Mouse (Mus musculus): ENCODE measurements at regions not wholly inside any gene's neighbourhood (a gene's known extent, or its start where the extent isn't known, plus 50 kb on each side); places are given as distances from the start of the nearest gene placed in this dataset.

DNA sequence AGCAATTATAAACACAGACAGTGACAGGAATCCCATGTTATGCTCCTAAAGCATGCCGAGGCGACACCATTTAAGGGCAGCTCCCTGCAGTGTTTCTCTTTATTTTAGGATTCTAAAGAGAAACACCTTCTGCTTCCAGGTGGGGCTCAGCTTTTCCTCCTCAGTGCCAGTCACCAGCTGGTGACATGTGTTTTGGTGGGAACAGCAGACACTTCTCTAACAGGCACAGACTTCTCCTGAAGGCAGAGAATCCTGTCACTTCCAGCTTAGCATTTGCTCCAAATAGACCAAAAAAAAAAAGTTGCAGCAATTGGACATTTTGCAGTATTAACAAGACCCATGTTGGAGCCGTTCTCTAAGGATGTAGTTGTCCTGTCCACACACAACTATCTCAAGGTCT lies 115.6 kb upstream of the Cdh6 start:
- peaks cover 5% of the 10 kb centered on the region for H3K4me1 ChIP-seq (replicated peaks)
- H3K27ac ChIP-seq = no peak overlapping the region
- no peak overlapping the region for H3K4me3 ChIP-seq
- H3K4me2 ChIP-seq = no peak overlapping the region
- no peak for ATAC-seq (replicated peaks; ENCODE audit: insufficient number of reproducible peaks, insufficient read depth, low FRiP score, low read depth)
- no peak overlapping the region for H3K9ac ChIP-seq
- H3K36me3 ChIP-seq = no peaks in the 10 kb centered on the region
- 86% methylated on average over 3 of the region's 3 CpGs for WGBS
- no peaks in the 10 kb centered on the region for H3K9me3 ChIP-seq (replicated peaks)
- no peaks in the 10 kb centered on the region for H3K27me3 ChIP-seq

DNA sequence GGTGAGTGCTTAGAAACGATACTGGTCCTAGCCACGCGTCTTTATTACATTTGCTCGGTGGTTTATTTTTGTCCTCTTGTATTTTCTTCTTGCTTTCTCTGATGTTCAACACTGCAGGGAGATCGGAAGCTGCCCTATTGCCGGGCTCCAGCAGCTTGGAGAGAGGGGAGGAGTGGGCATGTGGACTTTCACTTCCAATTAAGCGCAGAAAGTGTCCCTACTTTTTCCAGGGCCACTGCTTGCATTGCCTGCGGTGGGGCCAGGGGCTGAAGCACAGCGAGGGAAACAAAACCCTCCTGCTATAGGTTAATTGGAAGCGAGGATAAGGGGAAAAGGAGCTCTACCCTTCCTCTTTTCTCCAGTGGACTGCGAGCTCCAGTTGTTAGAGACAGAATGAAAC lies 114.4 kb upstream of the Cdh6 start:
- Histone ChIP-seq H3K9me3 (replicated peaks) (no peaks in the 10 kb centered on the region), H3K4me1 (replicated peaks) (peaks cover 6% of the 10 kb centered on the region), H3K4me3 (no peak overlapping the region), H3K27ac (no peak overlapping the region), H3K36me3 (no peaks in the 10 kb centered on the region), H3K9ac (no peak overlapping the region), H3K4me2 (no peak overlapping the region; the same call in 1 of the 2 replicates), H3K27me3 (no peaks in the 10 kb centered on the region)
- ATAC-seq (replicated peaks; ENCODE audit: insufficient number of reproducible peaks, insufficient read depth, low FRiP score, low read depth) = no peak
- 71% methylated on average over 11 of the region's 11 CpGs for WGBS

DNA sequence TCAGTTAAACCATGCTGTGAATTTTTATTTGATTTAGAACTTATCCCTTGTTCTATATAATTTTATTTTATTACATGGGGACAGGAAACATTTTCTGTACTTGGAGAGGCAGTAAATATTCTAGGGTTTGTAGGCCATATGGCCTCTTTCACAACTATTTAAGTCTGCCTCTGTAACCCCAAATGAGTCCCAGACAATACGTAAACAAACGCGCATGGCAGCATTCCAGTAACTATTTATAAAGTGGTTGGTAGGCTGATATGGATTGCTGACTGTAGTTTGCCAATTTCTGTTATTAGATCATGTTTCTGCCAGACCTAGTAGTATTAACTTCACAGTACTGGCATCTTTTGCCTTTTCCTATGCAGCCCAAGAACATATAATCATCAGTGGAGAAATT lies 111.9 kb upstream of the Cdh6 start:
- no peak for ATAC-seq (replicated peaks; ENCODE audit: insufficient number of reproducible peaks, insufficient read depth, low FRiP score, low read depth)
- Histone ChIP-seq H3K9me3 (replicated peaks) (no peaks in the 10 kb centered on the region), H3K4me3 (no peak overlapping the region), H3K4me1 (replicated peaks) (peaks cover 6% of the 10 kb centered on the region), H3K36me3 (no peaks in the 10 kb centered on the region), H3K9ac (no peak overlapping the region), H3K4me2 (no peak overlapping the region), H3K27me3 (no peaks in the 10 kb centered on the region), H3K27ac (no peak overlapping the region)
- WGBS = 30% methylated on average over 3 of the region's 3 CpGs

DNA sequence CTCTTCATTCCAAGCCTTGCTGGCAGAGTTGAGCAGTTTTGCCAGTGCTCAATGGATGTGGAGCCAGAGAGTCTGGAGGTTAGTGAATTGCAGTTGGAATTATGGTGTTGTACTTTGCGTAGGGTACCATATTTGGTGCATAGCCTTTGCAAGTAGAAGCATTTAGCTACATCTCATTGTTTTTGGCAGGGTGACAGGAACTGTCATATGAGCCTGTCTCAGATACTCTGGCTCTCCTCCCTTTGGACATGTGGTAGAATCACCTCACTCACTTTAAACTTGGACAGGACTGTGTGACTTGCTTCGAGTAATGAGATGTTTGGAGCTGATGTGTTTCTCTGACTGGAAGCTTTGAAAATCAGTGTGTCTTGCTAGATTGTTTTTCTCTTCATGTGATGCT lies 110.7 kb upstream of the Cdh6 start:
- WGBS = 45% methylated on average over 2 of the region's 2 CpGs
- 0 out of 2 replicates have a peak, but pooled peaks have one; percentile 58 for ATAC-seq (replicated peaks; ENCODE audit: insufficient number of reproducible peaks, insufficient read depth, low FRiP score, low read depth)
- no peaks in the 10 kb centered on the region for H3K27me3 ChIP-seq

DNA sequence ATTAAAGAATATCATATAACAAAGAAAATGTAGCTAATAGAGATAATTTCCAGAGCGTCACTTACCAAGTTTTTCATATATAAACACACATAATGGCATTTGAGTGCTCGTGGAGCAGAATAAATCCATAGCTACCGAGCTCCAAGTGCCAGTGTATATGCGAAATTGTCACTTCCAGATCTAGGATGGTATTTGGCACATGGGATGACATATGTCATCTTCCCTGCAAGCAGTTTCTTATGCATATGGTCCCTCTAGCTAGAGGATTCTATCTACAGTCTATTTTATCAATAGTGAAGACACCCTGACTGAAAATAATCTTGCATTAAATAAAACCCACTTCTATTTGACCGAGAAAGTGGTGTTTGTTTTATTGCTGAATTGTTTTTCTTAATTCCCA lies 109.6 kb upstream of the Cdh6 start:
- no peak overlapping the region for H3K4me3 ChIP-seq
- no peaks in the 10 kb centered on the region for H3K36me3 ChIP-seq
- ATAC-seq (replicated peaks; ENCODE audit: insufficient number of reproducible peaks, insufficient read depth, low FRiP score, low read depth) = no peak
- peaks cover 6% of the 10 kb centered on the region for H3K4me1 ChIP-seq (replicated peaks)
- H3K9ac ChIP-seq = no peak overlapping the region
- no peak overlapping the region for H3K4me2 ChIP-seq
- 87% methylated on average over 5 of the region's 5 CpGs for WGBS
- no peaks in the 10 kb centered on the region for H3K9me3 ChIP-seq (replicated peaks)
- no peaks in the 10 kb centered on the region for H3K27me3 ChIP-seq
- no peak overlapping the region for H3K27ac ChIP-seq

More for the DNA sequence above, 110.7 kb upstream of the Cdh6 start:
- Histone ChIP-seq H3K4me1 (replicated peaks) (peaks cover 6% of the 10 kb centered on the region), H3K9ac (no peak overlapping the region), H3K36me3 (no peaks in the 10 kb centered on the region), H3K27ac (peak overlapping the region; percentile 58), H3K4me3 (no peak overlapping the region), H3K9me3 (replicated peaks) (no peaks in the 10 kb centered on the region), H3K4me2 (no peak overlapping the region)

DNA sequence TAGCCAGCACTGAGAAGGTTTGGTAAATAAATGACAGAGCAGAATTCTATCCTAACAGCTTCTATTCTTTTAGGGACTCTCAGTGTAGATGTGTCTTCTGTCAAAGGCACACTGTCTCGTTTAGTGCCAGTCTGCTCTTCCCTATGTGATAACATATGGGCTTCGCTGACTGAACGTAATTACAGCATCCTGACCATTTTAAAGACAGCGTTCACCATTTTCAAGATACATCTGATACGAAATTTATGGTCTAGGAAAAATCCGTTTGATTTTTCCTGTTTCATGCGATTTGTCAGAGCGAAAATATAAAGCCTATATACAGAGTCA lies 103.4 kb upstream of the Cdh6 start:
- no peaks in the 10 kb centered on the region for H3K36me3 ChIP-seq
- no peak overlapping the region for H3K4me2 ChIP-seq
- H3K4me3 ChIP-seq = no peak overlapping the region
- no peak overlapping the region for H3K9ac ChIP-seq
- H3K27me3 ChIP-seq = no peaks in the 10 kb centered on the region
- WGBS = 81% methylated on average over 8 of the region's 8 CpGs
- no peaks in the 10 kb centered on the region for H3K9me3 ChIP-seq (replicated peaks)
- no peak overlapping the region for H3K27ac ChIP-seq
- peaks cover 7% of the 10 kb centered on the region; the same call in 1 of the 2 replicates for H3K4me1 ChIP-seq (replicated peaks)
- no peak for ATAC-seq (replicated peaks; ENCODE audit: insufficient number of reproducible peaks, insufficient read depth, low FRiP score, low read depth)

DNA sequence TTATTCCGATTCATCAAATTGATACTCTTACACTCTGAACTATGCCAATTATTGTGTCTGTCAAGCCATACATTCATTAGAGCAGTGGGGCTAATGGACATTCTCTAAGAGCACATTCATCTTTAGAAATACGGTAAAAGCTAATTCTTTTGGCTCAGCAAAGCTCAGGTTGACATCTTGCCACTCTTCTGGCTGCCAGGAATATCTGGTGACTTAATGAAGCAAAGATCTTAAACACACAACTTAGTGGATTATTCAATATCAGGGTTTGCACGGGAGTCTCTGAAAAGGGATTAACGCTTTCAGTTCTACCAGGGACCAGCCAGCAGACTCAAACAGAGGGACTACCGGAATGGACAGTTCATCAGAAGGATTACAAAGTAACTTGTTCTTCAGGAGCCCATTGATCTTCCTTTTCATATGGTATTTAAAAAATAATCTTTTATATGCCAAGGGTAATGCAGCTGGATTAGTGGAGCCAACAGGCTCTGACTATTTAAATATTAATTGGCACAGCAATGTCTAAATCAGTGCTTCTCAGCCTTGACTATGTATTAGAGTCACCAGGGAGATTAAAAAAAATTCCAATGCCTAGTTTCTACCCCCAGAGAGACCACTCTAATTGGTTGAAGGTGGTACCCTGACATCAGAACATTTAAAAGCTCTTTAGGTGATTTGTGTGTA lies 102.9 kb upstream of the Cdh6 start:
- peaks cover 7% of the 10 kb centered on the region; the same call in 1 of the 2 replicates for H3K4me1 ChIP-seq (replicated peaks)
- no peaks in the 10 kb centered on the region for H3K27me3 ChIP-seq
- no peak overlapping the region for H3K27ac ChIP-seq
- ATAC-seq (replicated peaks; ENCODE audit: insufficient number of reproducible peaks, insufficient read depth, low FRiP score, low read depth) = no peak
- H3K36me3 ChIP-seq = no peaks in the 10 kb centered on the region
- H3K4me2 ChIP-seq = no peak overlapping the region
- H3K4me3 ChIP-seq = no peak overlapping the region
- 64% methylated on average over 5 of the region's 5 CpGs for WGBS
- H3K9ac ChIP-seq = no peak overlapping the region
- H3K9me3 ChIP-seq (replicated peaks) = no peaks in the 10 kb centered on the region

DNA sequence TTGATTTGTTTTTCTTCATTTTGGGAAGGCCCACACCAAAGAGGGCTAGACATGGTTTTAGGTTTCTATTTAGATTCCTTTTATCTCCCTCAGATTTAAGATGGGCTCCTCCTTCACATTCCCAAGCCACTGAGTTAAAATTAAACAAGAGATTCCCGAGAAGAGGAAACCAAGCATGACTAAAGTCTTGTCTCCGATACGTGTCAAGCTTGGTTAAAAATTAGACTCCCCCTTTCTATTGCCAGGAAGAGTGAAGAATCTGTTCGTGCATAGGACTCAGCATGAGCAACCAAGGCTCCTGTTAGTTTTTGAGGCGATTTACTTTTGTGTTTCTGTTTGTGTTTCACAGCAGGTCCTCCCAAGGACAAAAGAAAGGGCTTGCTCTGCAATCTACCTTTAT lies 101.9 kb upstream of the Cdh6 start:
- no peaks in the 10 kb centered on the region for H3K9me3 ChIP-seq (replicated peaks)
- no peak overlapping the region for H3K4me3 ChIP-seq
- H3K4me1 ChIP-seq (replicated peaks) = peaks cover 7% of the 10 kb centered on the region; the same call in 1 of the 2 replicates
- no peaks in the 10 kb centered on the region for H3K36me3 ChIP-seq
- no peaks in the 10 kb centered on the region for H3K27me3 ChIP-seq
- no peak overlapping the region for H3K27ac ChIP-seq
- no peak overlapping the region for H3K4me2 ChIP-seq
- H3K9ac ChIP-seq = no peak overlapping the region
- WGBS = 22% methylated on average over 5 of the region's 5 CpGs
- ATAC-seq (replicated peaks; ENCODE audit: insufficient number of reproducible peaks, insufficient read depth, low FRiP score, low read depth) = no peak

DNA sequence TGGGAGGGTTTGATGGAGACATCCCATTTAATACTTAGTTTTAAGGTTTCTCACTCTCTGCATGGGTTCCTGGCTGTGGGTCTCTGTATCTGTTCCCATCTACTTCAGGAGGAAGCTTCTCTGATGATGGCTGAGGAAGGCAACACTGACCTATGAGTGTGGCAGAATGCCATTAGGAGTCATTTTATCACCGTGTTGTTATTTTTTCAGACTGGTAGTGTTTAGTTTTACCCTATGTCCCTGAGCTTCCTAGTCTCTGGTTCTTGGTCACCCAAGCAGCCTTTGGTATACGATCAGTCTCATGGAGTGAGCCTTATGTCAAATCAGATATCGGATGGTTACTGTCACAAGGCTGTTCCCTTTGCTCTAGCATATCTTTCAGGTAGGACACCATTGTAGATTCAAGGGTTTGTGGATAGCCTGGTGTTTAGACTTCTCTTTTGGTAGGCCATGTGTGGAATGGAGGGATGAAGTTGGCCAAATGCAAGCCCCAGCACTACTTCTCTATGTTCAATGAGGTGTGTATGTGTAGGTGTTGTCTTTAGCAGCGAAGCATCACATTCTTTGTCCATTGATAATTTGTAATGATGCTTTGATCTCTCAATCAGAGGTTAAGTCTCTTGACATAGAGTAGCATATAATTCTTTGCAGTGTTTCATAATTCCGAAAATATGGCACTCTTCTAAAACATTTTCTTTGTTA lies 101.0 kb upstream of the Cdh6 start:
- H3K4me3 ChIP-seq = no peak overlapping the region
- no peak overlapping the region for H3K4me2 ChIP-seq
- no peak overlapping the region for H3K27ac ChIP-seq
- 84% methylated on average over 5 of the region's 5 CpGs for WGBS
- H3K9ac ChIP-seq = no peak overlapping the region
- H3K36me3 ChIP-seq = no peaks in the 10 kb centered on the region
- no peaks in the 10 kb centered on the region for H3K27me3 ChIP-seq
- no peaks in the 10 kb centered on the region for H3K9me3 ChIP-seq (replicated peaks)
- ATAC-seq (replicated peaks; ENCODE audit: insufficient number of reproducible peaks, insufficient read depth, low FRiP score, low read depth) = no peak
- peaks cover 7% of the 10 kb centered on the region; the same call in 1 of the 2 replicates for H3K4me1 ChIP-seq (replicated peaks)

DNA sequence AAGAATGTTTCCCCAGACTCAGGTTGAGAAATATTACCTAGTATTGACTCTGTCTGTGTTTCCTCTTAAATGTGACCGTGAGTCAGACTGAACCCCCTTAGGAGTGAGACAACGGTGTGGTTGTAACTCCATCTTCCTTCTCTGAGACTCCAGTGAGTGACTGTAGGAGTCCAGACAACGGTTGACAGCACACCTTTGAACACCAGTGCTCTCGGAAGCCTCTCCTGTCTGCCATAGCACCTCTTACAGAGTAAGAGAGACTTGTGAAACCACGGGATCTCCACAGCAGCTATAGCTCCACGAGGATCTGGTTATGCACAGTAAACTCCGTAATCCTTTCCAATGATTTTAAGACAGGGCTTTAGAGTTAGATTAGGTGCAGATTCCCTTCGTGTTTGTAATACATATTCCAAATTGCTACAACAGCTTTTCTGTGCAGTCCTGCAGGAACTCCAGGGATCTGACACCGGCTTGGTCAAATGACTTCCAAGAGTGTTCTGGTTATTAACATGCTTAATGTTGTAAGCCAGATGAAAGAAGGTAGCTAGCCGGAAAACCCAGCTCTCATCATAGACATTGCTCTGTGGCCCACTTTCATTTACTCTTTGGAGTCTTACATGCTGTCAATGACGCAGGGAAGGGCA lies 72.7 kb upstream of the Cdh6 start:
- H3K27ac ChIP-seq = no peak overlapping the region
- H3K9ac ChIP-seq = no peak overlapping the region
- no peaks in the 10 kb centered on the region for H3K27me3 ChIP-seq
- 86% methylated on average over 11 of the region's 11 CpGs for WGBS
- H3K36me3 ChIP-seq = no peaks in the 10 kb centered on the region
- no peak for ATAC-seq (replicated peaks; ENCODE audit: insufficient number of reproducible peaks, insufficient read depth, low FRiP score, low read depth)
- H3K4me1 ChIP-seq (replicated peaks) = 0 out of 2 replicates have a peak, but pooled peaks cover 4% of the 10 kb centered on the region
- H3K4me2 ChIP-seq = no peak overlapping the region
- H3K4me3 ChIP-seq = no peak overlapping the region
- H3K9me3 ChIP-seq (replicated peaks) = no peaks in the 10 kb centered on the region

DNA sequence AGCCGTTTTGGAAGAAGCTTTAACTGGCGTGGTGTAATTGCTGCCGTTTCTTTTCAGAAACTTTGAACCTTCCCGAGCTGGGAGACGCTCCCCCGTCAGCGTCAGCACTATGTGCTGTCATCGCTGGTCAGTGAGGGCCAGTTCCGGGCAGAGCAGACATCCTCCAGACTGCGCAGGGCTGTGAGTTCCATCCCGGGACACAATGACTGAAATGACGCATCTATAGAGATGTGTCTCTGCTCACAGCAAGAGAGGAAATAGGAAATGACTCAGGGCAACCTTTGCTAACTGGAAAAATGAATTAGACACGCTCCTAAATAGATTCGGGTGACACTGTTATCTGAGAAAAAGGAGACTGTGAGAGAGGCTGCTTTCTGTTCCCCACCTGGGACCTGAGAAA lies 70.8 kb upstream of the Cdh6 start:
- no peaks in the 10 kb centered on the region for H3K36me3 ChIP-seq
- H3K4me1 ChIP-seq (replicated peaks) = 0 out of 2 replicates have a peak, but pooled peaks cover 4% of the 10 kb centered on the region
- 10% methylated on average over 14 of the region's 14 CpGs for WGBS
- no peak overlapping the region for H3K9ac ChIP-seq
- peak overlapping the region; percentile 24 for H3K4me3 ChIP-seq
- no peak overlapping the region for H3K27ac ChIP-seq
- H3K4me2 ChIP-seq = peak overlapping the region; percentile 53
- ATAC-seq (replicated peaks; ENCODE audit: insufficient number of reproducible peaks, insufficient read depth, low FRiP score, low read depth) = peak; percentile 72
- no peaks in the 10 kb centered on the region for H3K9me3 ChIP-seq (replicated peaks)
- H3K27me3 ChIP-seq = no peaks in the 10 kb centered on the region

Data from heart, embryonic 15.5 days (tissue).